Mouse (Mus musculus) stomach, embryonic 14.5 days (tissue): ENCODE results near the gene Chchd6. TPM values are rescaled to one million over a fixed set of nuclear protein-coding genes. Genes with fewer than 3 reads are reported as not detected.

Source experiments
- ATAC-seq: fragments of 200-750 bp; cut with Nextera tagmentation; 2 replicates; pipeline ENCODE4 v1.8.0; 2017; ENCODE audit warnings: low read depth, moderate TSS enrichment; ENCODE audit not compliant: insufficient number of reproducible peaks, insufficient read depth, low FRiP score
- H3K27ac ChIP-seq: fragments of 300-500 bp; sonication (generic); 2 replicates; pipeline ENCODE4 v1.5.1; 2014; ENCODE audit warnings: mild to moderate bottlenecking, low read length, moderate library complexity, mixed read lengths
- H3K27me3 ChIP-seq: fragments of 300-500 bp; sonication (generic); 2 replicates; pipeline ENCODE4 v1.6.1; 2014; ENCODE audit warnings: low read length, control low read depth, mixed read lengths; ENCODE audit not compliant: control insufficient read depth, insufficient read depth
- H3K36me3 ChIP-seq: fragments of 300-500 bp; sonication (generic); 2 replicates; pipeline ENCODE4 v1.6.1; 2014; ENCODE audit warnings: mild to moderate bottlenecking, control low read depth, low read length, moderate library complexity, mixed read lengths; ENCODE audit not compliant: control insufficient read depth, insufficient read depth
- H3K4me1 ChIP-seq: fragments of 300-500 bp; sonication (generic); 2 replicates; pipeline ENCODE4 v1.6.1; 2014; ENCODE audit warnings: low read length, control low read depth, mixed read lengths; ENCODE audit not compliant: control insufficient read depth, insufficient read depth
- H3K4me2 ChIP-seq: fragments of 300-500 bp; sonication (generic); replicated peaks from 2 replicates; pipeline ENCODE4 v1.6.1; 2014; ENCODE audit warnings: low read depth, low read length, control low read depth
- H3K4me3 ChIP-seq: fragments of 300-500 bp; sonication (generic); 2 replicates; pipeline ENCODE4 v1.5.1; 2014; ENCODE audit warnings: low read depth, low read length, control low read depth
- H3K9ac ChIP-seq: fragments of 300-500 bp; sonication (generic); replicated peaks from 2 replicates; pipeline ENCODE4 v1.6.1; 2014; ENCODE audit warnings: low read depth, mild to moderate bottlenecking, control low read depth, low read length, moderate library complexity, mixed read lengths
- H3K9me3 ChIP-seq: fragments of 300-500 bp; sonication (generic); 2 replicates; pipeline ENCODE4 v1.6.1; 2016; ENCODE audit warnings: low read depth, low read length, control low read depth; ENCODE audit not compliant: control insufficient read depth
- WGBS: fragments of 180-500 bp; shearing (Covaris S2); extraction: QIAGEN DNeasy Blood & Tissue Kit; methylation state at CpG from one replicate; pipeline ENCODE4 v1.1.7; 2014; 5-methylcytosine and 5-hydroxymethylcytosine counted together
- polyA plus RNA-seq: library from polyadenylated mRNA; unstranded; fragments of >200 nt; fragmentation: Nextera tagmentation; extraction: Ambion mirVana; gene quantifications from 2 replicates; pipeline ENCODE4 v1.2.1, GENCODE M21; 2014

Chchd6 gene
- polyA plus RNA-seq, 1 experiment from 2014 or later, result 62.0 TPM

DNA sequence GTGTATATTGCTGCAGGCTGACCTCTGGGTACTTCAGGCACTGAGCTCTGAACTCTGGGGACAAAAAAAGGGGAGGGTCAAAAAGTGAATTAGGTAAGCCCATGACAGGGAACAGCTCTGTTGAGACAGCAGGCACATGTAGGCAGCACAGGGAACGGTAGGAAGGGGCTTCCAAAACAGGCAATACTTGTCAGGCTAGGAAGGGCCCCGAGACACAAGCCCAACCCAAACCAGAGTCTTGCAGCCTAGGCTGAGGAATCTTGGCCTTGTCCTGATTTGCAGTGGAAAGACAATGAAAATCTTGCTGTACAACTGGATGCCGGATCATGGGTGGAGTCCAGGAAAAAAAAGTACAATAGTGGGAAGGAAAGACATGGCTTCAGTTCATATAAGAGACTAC is 135.8 kb downstream of the Chchd6 start:
- WGBS, result 71% methylated on average over 3 of the region's 3 CpGs
- no peak overlapping the region for H3K9ac ChIP-seq
- no peak for ATAC-seq
- H3K4me1 ChIP-seq, result peaks cover 12% of the 10 kb centered on the region; the same call in 1 of the 2 replicates
- no peak overlapping the region for H3K4me3 ChIP-seq
- H3K9me3 ChIP-seq, result no peaks in the 10 kb centered on the region
- no peaks in the 10 kb centered on the region for H3K36me3 ChIP-seq
- no peak overlapping the region for H3K27ac ChIP-seq
- H3K4me2 ChIP-seq, result no peak overlapping the region
- no peaks in the 10 kb centered on the region for H3K27me3 ChIP-seq

DNA sequence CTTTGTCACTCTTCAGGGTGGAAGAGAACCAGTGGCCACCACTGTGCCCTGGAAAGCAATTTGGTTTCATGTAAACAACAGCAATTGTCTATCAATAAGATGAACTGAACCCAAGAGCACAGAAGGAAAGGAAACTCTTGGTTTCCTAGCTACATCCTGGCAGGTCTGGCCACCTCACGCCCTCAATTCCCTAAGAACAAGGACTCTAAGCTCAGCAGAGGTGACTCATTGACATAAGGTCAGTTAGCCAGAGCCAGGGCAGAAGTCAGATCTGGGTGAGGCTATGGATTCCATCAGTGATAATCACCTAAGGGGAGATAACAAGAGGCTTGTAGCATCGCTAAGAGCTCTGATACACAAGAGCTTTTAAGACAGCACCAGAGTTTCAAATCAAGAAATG is 137.9 kb downstream of the Chchd6 start:
- no peak for ATAC-seq
- no peaks in the 10 kb centered on the region for H3K36me3 ChIP-seq
- no peaks in the 10 kb centered on the region for H3K9me3 ChIP-seq
- H3K27me3 ChIP-seq, result no peaks in the 10 kb centered on the region
- H3K27ac ChIP-seq, result no peak overlapping the region
- 58% methylated on average over 2 of the region's 2 CpGs for WGBS
- no peak overlapping the region for H3K4me3 ChIP-seq
- H3K4me2 ChIP-seq, result no peak overlapping the region
- no peak overlapping the region for H3K9ac ChIP-seq
- peaks cover 12% of the 10 kb centered on the region; the same call in 1 of the 2 replicates for H3K4me1 ChIP-seq

DNA sequence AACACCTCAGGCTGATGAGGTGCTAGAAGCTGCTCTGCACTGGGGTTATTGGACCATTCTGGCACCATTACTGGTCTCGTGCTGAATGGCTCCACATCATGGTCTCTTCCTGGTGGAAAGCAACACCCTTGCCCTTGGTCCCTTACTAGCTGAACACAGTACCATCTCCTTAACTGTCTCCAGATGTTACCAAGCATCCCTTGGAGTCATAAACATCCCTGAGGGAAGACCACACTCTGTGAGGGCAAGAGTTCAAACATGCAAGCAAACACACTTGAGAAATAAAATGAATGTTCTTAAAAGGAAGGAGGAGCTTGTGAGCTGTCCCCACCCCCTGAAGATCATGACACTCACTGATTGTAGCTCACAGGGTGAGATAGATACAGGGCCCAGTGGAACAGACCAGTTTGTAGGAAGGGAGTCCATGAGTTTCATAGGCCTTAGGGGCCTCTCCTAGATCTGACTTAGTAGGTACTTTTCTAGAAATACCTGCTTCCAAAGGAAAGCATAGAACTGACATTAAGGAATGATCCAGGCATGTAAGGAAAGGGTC is 139.0 kb downstream of the Chchd6 start:
- Histone ChIP-seq H3K4me1 (peaks cover 7% of the 10 kb centered on the region; the same call in 1 of the 2 replicates), H3K9me3 (no peaks in the 10 kb centered on the region), H3K36me3 (no peaks in the 10 kb centered on the region), H3K27me3 (no peaks in the 10 kb centered on the region), H3K27ac (no peak overlapping the region), H3K4me2 (no peak overlapping the region), H3K4me3 (no peak overlapping the region), H3K9ac (no peak overlapping the region)
- 47% methylated on average over 1 of the region's 1 CpGs for WGBS
- no peak for ATAC-seq

DNA sequence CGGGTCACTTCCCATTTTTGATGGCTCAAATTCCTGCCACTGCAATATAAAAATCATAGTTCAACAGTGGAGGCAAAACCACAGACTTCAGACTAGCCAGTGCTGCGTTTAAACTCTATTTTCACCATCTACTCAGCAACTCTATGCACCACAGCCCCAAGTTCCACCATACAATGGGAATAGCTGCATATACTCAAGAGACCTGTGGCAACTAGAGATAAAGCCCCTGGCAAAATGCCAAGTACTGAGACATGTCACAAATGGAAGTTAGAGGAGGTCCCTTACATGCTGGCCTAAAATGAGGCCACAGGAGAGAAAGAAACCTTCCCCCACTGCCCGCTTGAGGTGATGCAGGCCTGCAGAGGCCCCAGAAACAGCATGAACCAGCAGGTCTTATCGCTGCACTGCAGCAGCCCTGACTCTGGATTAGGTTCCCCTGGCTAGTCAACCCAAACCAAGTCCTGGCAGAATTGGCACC is 139.9 kb downstream of the Chchd6 start:
- H3K27ac ChIP-seq, result no peak overlapping the region
- no peaks in the 10 kb centered on the region for H3K9me3 ChIP-seq
- 78% methylated on average over 4 of the region's 4 CpGs for WGBS
- ATAC-seq, result no peak
- H3K27me3 ChIP-seq, result no peaks in the 10 kb centered on the region
- H3K4me2 ChIP-seq, result no peak overlapping the region
- peaks cover 4% of the 10 kb centered on the region; the same call in 1 of the 2 replicates for H3K4me1 ChIP-seq
- H3K9ac ChIP-seq, result no peak overlapping the region
- H3K36me3 ChIP-seq, result no peaks in the 10 kb centered on the region
- no peak overlapping the region for H3K4me3 ChIP-seq

DNA sequence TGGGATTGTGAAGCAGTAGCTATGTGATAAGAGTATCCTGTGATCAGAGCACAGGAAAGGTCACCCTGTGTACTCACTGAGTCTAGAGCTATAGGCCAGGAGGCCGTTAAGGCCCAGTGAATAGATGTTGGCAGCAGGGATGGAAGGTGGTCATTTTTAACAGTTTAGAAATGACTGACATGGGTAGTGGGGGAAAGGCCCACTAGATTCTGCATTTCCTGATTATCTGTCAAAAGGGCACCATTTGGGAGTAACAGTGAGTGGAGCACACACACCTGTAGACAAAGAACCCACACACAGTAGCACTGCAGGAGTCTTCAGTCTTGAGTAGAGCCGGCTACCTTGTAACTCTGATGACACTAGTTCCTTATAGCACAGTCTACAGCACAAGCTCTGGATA is 141.0 kb downstream of the Chchd6 start:
- peaks cover 4% of the 10 kb centered on the region; the same call in 1 of the 2 replicates for H3K4me1 ChIP-seq
- no peaks in the 10 kb centered on the region for H3K27me3 ChIP-seq
- no peaks in the 10 kb centered on the region for H3K36me3 ChIP-seq
- H3K4me3 ChIP-seq, result no peak overlapping the region
- H3K9me3 ChIP-seq, result no peaks in the 10 kb centered on the region
- ATAC-seq, result no peak
- no peak overlapping the region for H3K27ac ChIP-seq
- 81% methylated on average over 2 of the region's 2 CpGs for WGBS
- H3K4me2 ChIP-seq, result no peak overlapping the region
- H3K9ac ChIP-seq, result no peak overlapping the region

DNA sequence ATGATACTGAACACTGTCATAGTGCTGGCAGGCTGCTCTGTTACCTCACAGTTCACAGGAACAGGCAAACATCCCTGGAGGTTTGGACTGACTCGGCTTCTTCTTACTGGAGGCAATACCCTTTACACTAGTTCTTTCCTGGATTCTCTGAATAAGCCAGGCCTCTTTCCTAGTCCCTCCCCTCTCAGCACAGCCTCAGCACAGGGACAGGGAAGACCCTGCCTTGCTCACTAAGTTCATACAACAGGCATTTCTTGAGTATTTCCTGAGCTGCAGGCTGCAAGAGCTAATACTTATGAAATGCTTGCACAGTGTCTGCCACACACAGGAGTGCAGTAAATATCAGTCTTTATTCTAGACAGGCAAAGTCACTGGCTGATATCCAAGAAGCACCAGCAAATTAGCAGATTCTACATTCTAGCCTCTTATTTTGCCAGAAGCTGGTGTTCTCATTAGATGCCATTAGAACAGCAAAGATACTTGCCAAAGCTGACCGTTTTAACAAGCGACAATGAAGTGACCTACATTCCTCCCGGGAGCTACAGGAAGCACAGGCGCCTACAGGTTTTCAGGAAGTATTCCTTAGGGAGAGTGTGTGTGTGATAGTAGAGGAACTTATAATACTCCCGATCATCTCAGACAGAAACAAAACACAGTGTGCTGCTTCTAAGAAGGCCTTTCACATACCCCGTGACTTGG is 142.3 kb downstream of the Chchd6 start:
- no peak overlapping the region for H3K9ac ChIP-seq
- H3K4me2 ChIP-seq, result no peak overlapping the region
- WGBS, result 48% methylated on average over 7 of the region's 7 CpGs
- H3K4me1 ChIP-seq, result peaks cover 4% of the 10 kb centered on the region; the same call in 1 of the 2 replicates
- H3K27ac ChIP-seq, result no peak overlapping the region
- no peak overlapping the region for H3K4me3 ChIP-seq
- no peak for ATAC-seq
- no peaks in the 10 kb centered on the region for H3K36me3 ChIP-seq
- no peaks in the 10 kb centered on the region for H3K9me3 ChIP-seq
- no peaks in the 10 kb centered on the region for H3K27me3 ChIP-seq

DNA sequence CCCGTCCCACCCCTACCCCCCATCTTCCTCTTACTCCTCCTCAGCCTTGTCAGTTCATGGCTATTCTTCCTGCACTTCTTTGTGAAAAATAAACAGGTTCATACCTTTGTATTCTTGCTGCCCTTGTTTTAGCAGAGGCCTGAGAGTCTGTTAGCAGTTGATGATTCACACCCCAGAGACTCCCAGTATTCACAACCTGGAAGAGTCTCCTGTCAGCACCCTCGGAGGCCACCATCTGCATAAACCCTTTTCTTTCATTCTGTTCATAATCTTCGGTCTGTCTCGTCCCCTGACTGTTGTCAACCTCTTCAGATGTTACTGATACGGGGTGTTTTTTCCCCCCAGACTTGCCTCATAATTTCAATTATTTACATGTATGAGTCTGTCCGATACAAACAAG is 143.1 kb downstream of the Chchd6 start:
- ATAC-seq, result no peak
- Histone ChIP-seq H3K9ac (no peak overlapping the region), H3K4me3 (no peak overlapping the region), H3K4me2 (no peak overlapping the region), H3K27ac (no peak overlapping the region), H3K4me1 (peaks cover 4% of the 10 kb centered on the region; the same call in 1 of the 2 replicates), H3K27me3 (no peaks in the 10 kb centered on the region), H3K9me3 (no peaks in the 10 kb centered on the region), H3K36me3 (no peaks in the 10 kb centered on the region)
- WGBS, result 72% methylated on average over 6 of the region's 6 CpGs

DNA sequence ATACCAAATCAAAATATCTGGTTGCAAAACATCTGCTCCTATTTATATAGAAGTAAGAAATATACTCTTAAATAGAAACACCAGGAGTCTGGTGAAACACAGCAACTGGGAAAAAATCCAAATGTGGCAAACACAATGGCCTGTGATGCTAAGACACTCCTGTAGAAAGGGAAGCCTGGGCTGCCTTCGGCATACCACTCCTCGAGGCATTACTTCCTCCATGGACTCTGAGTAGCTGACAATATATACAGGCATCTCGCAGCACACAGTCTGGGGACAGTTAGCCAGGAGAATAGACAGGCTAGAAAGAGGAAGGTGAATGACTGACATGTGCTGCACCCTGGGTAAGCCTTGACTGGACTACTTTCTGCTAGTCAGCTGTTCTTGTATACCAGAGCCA is 146.7 kb downstream of the Chchd6 start:
- Histone ChIP-seq H3K27ac (no peak overlapping the region), H3K36me3 (no peaks in the 10 kb centered on the region), H3K27me3 (no peaks in the 10 kb centered on the region), H3K9me3 (no peaks in the 10 kb centered on the region), H3K4me1 (0 out of 2 replicates have a peak, but pooled peaks cover 2% of the 10 kb centered on the region), H3K9ac (no peak overlapping the region), H3K4me2 (no peak overlapping the region), H3K4me3 (no peak overlapping the region)
- ATAC-seq, result no peak
- 62% methylated on average over 3 of the region's 3 CpGs for WGBS
